Mouse (Mus musculus): Measurements from ENCODE around the gene Sdk1.

- TF ChIP-seq CTCF (IDR thresholded peaks at IDR 0.05; ENCODE audit: low read depth, low read length) (no peak), POLR2A (IDR thresholded peaks at IDR 0.05; ENCODE audit: borderline replicate concordance, low read depth, low read length) (no peak)
These were observed 832.6 kb downstream of the Sdk1 start for GRCm38 (mm10) chr5:142073901-142074300.

Data from bone marrow macrophage, adult 2 months (primary cell).